Mouse (Mus musculus): ENCODE measurements around the gene Yipf2. TPM values are rescaled to one million over a fixed set of nuclear protein-coding genes. Genes with fewer than 3 reads are reported as not detected.
A peak's percentile ranks its signal among the peaks of the same experiment; 100 is the strongest.

Yipf2 gene
- 20.3 and 21.8 TPM in 2 replicates for polyA plus RNA-seq (2014; fragmentation: Nextera tagmentation; extraction: Ambion mirVana)

- Histone ChIP-seq H3K9ac (replicated peaks; ENCODE audit: low read depth, low read length) (peak within 1 kb of the TSS; percentile 85), H3K4me2 (ENCODE audit: low read depth, low read length) (peak within 1 kb of the TSS; percentile 87), H3K4me1 (ENCODE audit: control insufficient read depth, insufficient read depth, low read length) (peaks cover 23% of the 10 kb centered on the region), H3K9me3 (ENCODE audit: control insufficient read depth, low read length) (no peaks in the 10 kb centered on the region), H3K27me3 (ENCODE audit: control insufficient read depth, insufficient read depth, low read length) (peaks cover 3% of the 10 kb centered on the region; the same call in 1 of the 2 replicates), H3K27ac (ENCODE audit: low read depth, low read length) (peak within 1 kb of the TSS; percentile 92), H3K4me3 (ENCODE audit: low read depth, low read length) (peak within 1 kb of the TSS; percentile 96), H3K36me3 (ENCODE audit: control insufficient read depth, insufficient read depth, low read length) (peaks cover 37% of the 10 kb centered on the region)
- WGBS = under 1% methylated on average over 30 of the region's 30 CpGs
- peak; percentile 93 for ATAC-seq (ENCODE audit: low read depth)
Observed at GRCm38 (mm10) chr9:21592703-21593121, at the start of gene Yipf2, which contains the start of gene Timm29. Gene Yipf2, minus strand, starts transcription at chr9:21592828. Gene Timm29, plus strand, starts transcription at chr9:21592722.

GRCm38 (mm10) chr9:21639031-21639430 is 46.4 kb upstream of the Yipf2 start:
- Histone ChIP-seq H3K9me3 (ENCODE audit: control insufficient read depth, low read length) (no peaks in the 10 kb centered on the region), H3K27ac (ENCODE audit: low read depth, low read length) (no peak overlapping the region), H3K4me1 (ENCODE audit: control insufficient read depth, insufficient read depth, low read length) (no peaks in the 10 kb centered on the region), H3K4me2 (ENCODE audit: low read depth, low read length) (no peak overlapping the region), H3K9ac (replicated peaks; ENCODE audit: low read depth, low read length) (no peak overlapping the region), H3K27me3 (ENCODE audit: control insufficient read depth, insufficient read depth, low read length) (no peaks in the 10 kb centered on the region), H3K36me3 (ENCODE audit: control insufficient read depth, insufficient read depth, low read length) (peaks cover 90% of the 10 kb centered on the region), H3K4me3 (ENCODE audit: low read depth, low read length) (no peak overlapping the region)
- 92% methylated on average over 11 of the region's 11 CpGs for WGBS
- ATAC-seq (ENCODE audit: low read depth) = no peak

GRCm38 (mm10) chr9:21635639-21636038 is 43.0 kb upstream of the Yipf2 start:
- Histone ChIP-seq H3K36me3 (ENCODE audit: control insufficient read depth, insufficient read depth, low read length) (peaks cover 72% of the 10 kb centered on the region), H3K4me1 (ENCODE audit: control insufficient read depth, insufficient read depth, low read length) (0 out of 2 replicates have a peak, but pooled peaks cover 3% of the 10 kb centered on the region), H3K4me2 (ENCODE audit: low read depth, low read length) (no peak overlapping the region), H3K27ac (ENCODE audit: low read depth, low read length) (no peak overlapping the region), H3K9me3 (ENCODE audit: control insufficient read depth, low read length) (no peaks in the 10 kb centered on the region), H3K4me3 (ENCODE audit: low read depth, low read length) (no peak overlapping the region), H3K27me3 (ENCODE audit: control insufficient read depth, insufficient read depth, low read length) (no peaks in the 10 kb centered on the region), H3K9ac (replicated peaks; ENCODE audit: low read depth, low read length) (no peak overlapping the region)
- ATAC-seq (ENCODE audit: low read depth) = 0 out of 2 replicates have a peak, but pooled peaks have one; percentile 23
- 66% methylated on average over 7 of the region's 7 CpGs for WGBS

DNA sequence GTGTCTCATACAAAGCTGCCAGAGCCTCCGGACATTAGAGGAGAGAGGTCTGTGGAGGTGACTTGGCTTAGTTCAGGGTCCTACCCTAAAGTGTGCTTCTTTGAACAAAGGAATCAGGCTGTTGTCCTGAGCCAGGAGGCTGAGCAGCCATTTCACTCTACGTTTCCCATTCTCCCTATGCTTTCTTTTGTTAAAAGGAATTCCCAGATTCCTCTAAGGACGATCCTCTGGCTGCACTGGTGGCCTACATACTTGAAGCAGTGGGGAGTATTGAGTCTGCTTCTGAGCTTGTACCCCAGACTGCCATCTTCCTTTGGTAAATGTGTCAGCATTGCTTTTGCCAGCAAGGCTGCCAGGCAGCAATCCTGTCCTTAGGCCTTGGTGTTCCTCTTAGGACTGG is 40.5 kb upstream of the Yipf2 start:
- 81% methylated on average over 3 of the region's 3 CpGs for WGBS
- Histone ChIP-seq H3K4me3 (ENCODE audit: low read depth, low read length) (no peak overlapping the region), H3K36me3 (ENCODE audit: control insufficient read depth, insufficient read depth, low read length) (peaks cover 48% of the 10 kb centered on the region), H3K27me3 (ENCODE audit: control insufficient read depth, insufficient read depth, low read length) (no peaks in the 10 kb centered on the region), H3K4me2 (ENCODE audit: low read depth, low read length) (no peak overlapping the region), H3K4me1 (ENCODE audit: control insufficient read depth, insufficient read depth, low read length) (0 out of 2 replicates have a peak, but pooled peaks cover 3% of the 10 kb centered on the region), H3K27ac (ENCODE audit: low read depth, low read length) (no peak overlapping the region), H3K9ac (replicated peaks; ENCODE audit: low read depth, low read length) (no peak overlapping the region), H3K9me3 (ENCODE audit: control insufficient read depth, low read length) (no peaks in the 10 kb centered on the region)
- no peak for ATAC-seq (ENCODE audit: low read depth)

DNA sequence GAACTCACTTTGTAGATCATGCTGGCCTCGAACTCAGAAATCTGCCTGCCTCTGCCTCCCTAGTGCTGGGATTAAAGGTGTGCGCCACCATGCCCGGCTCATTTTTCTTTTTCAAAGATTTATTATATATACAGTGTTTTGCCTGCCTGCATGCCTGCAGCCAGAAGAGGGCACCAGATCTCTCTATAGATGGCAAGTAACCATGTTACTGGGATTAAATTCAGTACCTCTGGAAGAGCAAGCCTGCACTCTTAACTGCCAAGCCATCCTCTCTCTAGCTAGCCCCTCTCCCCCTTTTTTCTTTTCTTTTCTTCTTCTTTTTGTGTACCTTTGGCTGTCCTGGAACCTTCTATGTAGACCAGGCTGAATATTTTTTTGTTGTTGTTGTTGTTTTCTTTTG is 38.0 kb upstream of the Yipf2 start:
- no peaks in the 10 kb centered on the region for H3K27me3 ChIP-seq (ENCODE audit: control insufficient read depth, insufficient read depth, low read length)
- H3K4me3 ChIP-seq (ENCODE audit: low read depth, low read length) = no peak overlapping the region
- H3K36me3 ChIP-seq (ENCODE audit: control insufficient read depth, insufficient read depth, low read length) = peaks cover 29% of the 10 kb centered on the region
- no peak for ATAC-seq (ENCODE audit: low read depth)
- 0 out of 2 replicates have a peak, but pooled peaks cover 3% of the 10 kb centered on the region for H3K4me1 ChIP-seq (ENCODE audit: control insufficient read depth, insufficient read depth, low read length)
- no peak overlapping the region for H3K27ac ChIP-seq (ENCODE audit: low read depth, low read length)
- no peak overlapping the region for H3K4me2 ChIP-seq (ENCODE audit: low read depth, low read length)
- H3K9me3 ChIP-seq (ENCODE audit: control insufficient read depth, low read length) = no peaks in the 10 kb centered on the region
- no peak overlapping the region for H3K9ac ChIP-seq (replicated peaks; ENCODE audit: low read depth, low read length)
- 69% methylated on average over 3 of the region's 3 CpGs for WGBS

- no peak for ATAC-seq (ENCODE audit: low read depth)
- no peak overlapping the region for H3K4me2 ChIP-seq (ENCODE audit: low read depth, low read length)
- no peak overlapping the region for H3K27ac ChIP-seq (ENCODE audit: low read depth, low read length)
- H3K36me3 ChIP-seq (ENCODE audit: control insufficient read depth, insufficient read depth, low read length) = no peaks in the 10 kb centered on the region; the same call in 1 of the 2 replicates
- no peaks in the 10 kb centered on the region for H3K9me3 ChIP-seq (ENCODE audit: control insufficient read depth, low read length)
- H3K27me3 ChIP-seq (ENCODE audit: control insufficient read depth, insufficient read depth, low read length) = no peaks in the 10 kb centered on the region
- H3K4me1 ChIP-seq (ENCODE audit: control insufficient read depth, insufficient read depth, low read length) = no peaks in the 10 kb centered on the region
- H3K9ac ChIP-seq (replicated peaks; ENCODE audit: low read depth, low read length) = no peak overlapping the region
- 45% methylated on average over 5 of the region's 5 CpGs for WGBS
- no peak overlapping the region for H3K4me3 ChIP-seq (ENCODE audit: low read depth, low read length)
Observed at GRCm38 (mm10) chr9:21627145-21627795, 34.6 kb upstream of the Yipf2 start.

DNA sequence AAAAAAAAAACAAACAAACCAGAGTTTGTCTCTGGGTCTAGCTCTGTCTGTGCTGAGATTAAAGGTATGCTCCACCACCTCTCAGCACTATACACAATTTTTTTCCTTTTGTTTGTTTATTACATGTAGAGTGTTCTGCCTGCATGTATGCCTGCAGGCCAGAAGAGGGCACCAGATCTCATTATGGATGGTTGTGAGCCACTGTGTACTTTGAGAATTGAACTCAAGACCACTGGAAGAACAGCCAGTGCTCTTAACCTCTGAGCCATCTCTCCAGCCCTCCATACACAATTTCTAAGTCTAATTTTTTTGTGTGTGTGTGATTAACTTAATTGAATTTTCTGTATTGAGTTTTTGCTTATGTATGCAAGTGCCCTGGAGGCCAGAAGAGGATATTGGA is 33.9 kb upstream of the Yipf2 start:
- Histone ChIP-seq H3K27me3 (ENCODE audit: control insufficient read depth, insufficient read depth, low read length) (no peaks in the 10 kb centered on the region), H3K4me2 (ENCODE audit: low read depth, low read length) (no peak overlapping the region), H3K36me3 (ENCODE audit: control insufficient read depth, insufficient read depth, low read length) (no peaks in the 10 kb centered on the region), H3K27ac (ENCODE audit: low read depth, low read length) (no peak overlapping the region), H3K4me3 (ENCODE audit: low read depth, low read length) (no peak overlapping the region), H3K4me1 (ENCODE audit: control insufficient read depth, insufficient read depth, low read length) (no peaks in the 10 kb centered on the region), H3K9me3 (ENCODE audit: control insufficient read depth, low read length) (no peaks in the 10 kb centered on the region), H3K9ac (replicated peaks; ENCODE audit: low read depth, low read length) (no peak overlapping the region)
- no peak for ATAC-seq (ENCODE audit: low read depth)

GRCm38 (mm10) chr9:21625342-21626339 is 33.0 kb upstream of the Yipf2 start:
- WGBS = 83% methylated on average over 10 of the region's 10 CpGs
- H3K36me3 ChIP-seq (ENCODE audit: control insufficient read depth, insufficient read depth, low read length) = no peaks in the 10 kb centered on the region
- H3K9ac ChIP-seq (replicated peaks; ENCODE audit: low read depth, low read length) = no peak overlapping the region
- H3K27ac ChIP-seq (ENCODE audit: low read depth, low read length) = no peak overlapping the region
- no peak for ATAC-seq (ENCODE audit: low read depth)
- no peak overlapping the region for H3K4me2 ChIP-seq (ENCODE audit: low read depth, low read length)
- H3K4me1 ChIP-seq (ENCODE audit: control insufficient read depth, insufficient read depth, low read length) = no peaks in the 10 kb centered on the region
- no peak overlapping the region for H3K4me3 ChIP-seq (ENCODE audit: low read depth, low read length)
- H3K27me3 ChIP-seq (ENCODE audit: control insufficient read depth, insufficient read depth, low read length) = no peaks in the 10 kb centered on the region
- no peaks in the 10 kb centered on the region for H3K9me3 ChIP-seq (ENCODE audit: control insufficient read depth, low read length)

- no peaks in the 10 kb centered on the region for H3K36me3 ChIP-seq (ENCODE audit: control insufficient read depth, insufficient read depth, low read length)
- 94% methylated on average over 1 of the region's 1 CpGs for WGBS
- no peak overlapping the region for H3K9ac ChIP-seq (replicated peaks; ENCODE audit: low read depth, low read length)
- H3K9me3 ChIP-seq (ENCODE audit: control insufficient read depth, low read length) = no peaks in the 10 kb centered on the region
- H3K4me1 ChIP-seq (ENCODE audit: control insufficient read depth, insufficient read depth, low read length) = peaks cover 10% of the 10 kb centered on the region
- no peak overlapping the region for H3K4me3 ChIP-seq (ENCODE audit: low read depth, low read length)
- no peak overlapping the region for H3K27ac ChIP-seq (ENCODE audit: low read depth, low read length)
- no peaks in the 10 kb centered on the region for H3K27me3 ChIP-seq (ENCODE audit: control insufficient read depth, insufficient read depth, low read length)
- ATAC-seq (ENCODE audit: low read depth) = no peak
- no peak overlapping the region for H3K4me2 ChIP-seq (ENCODE audit: low read depth, low read length)
Observed at GRCm38 (mm10) chr9:21622676-21623075, 30.0 kb upstream of the Yipf2 start.
